Mouse (Mus musculus): ENCODE data around the gene Vmn1r210.
"Not testable (repeated sequence)": the region's sequence is repeated elsewhere in the genome, so short reads cannot be mapped to it uniquely, and the experiment has no call there.

Gene Vmn1r210

GRCm38 (mm10) chr13:22831248-22831647, at the start of gene Vmn1r210:
Gene Vmn1r210 (minus strand): TSS chr13:22831348.
- no peak for DNase-seq

GRCm38 (mm10) chr13:22879257-22879656, 48.1 kb upstream of the Vmn1r210 start:
- no peak for DNase-seq

GRCm38 (mm10) chr13:22857461-22857860, 26.3 kb upstream of the Vmn1r210 start, which contains the start of gene Vmn1r211:
Gene Vmn1r211 (minus strand): TSS chr13:22857561.
- DNase-seq = no peak

- no peak for DNase-seq
Observed at GRCm38 (mm10) chr13:22854760-22855159, 23.6 kb upstream of the Vmn1r210 start.

GRCm38 (mm10) chr13:22846798-22847197, 15.7 kb upstream of the Vmn1r210 start:
- DNase-seq = no peak

GRCm38 (mm10) chr13:22844304-22844703, 13.2 kb upstream of the Vmn1r210 start:
- DNase-seq = not testable (repeated sequence)

- not testable (repeated sequence) for DNase-seq
Observed at GRCm38 (mm10) chr13:22829395-22829794, 1.8 kb downstream of the Vmn1r210 start.

- DNase-seq = not testable (repeated sequence)
Observed at GRCm38 (mm10) chr13:22821601-22822000, 9.5 kb downstream of the Vmn1r210 start.

GRCm38 (mm10) chr13:22809582-22809981, 21.6 kb downstream of the Vmn1r210 start, which contains the start of gene Vmn1r209:
Gene Vmn1r209 (minus strand): TSS chr13:22809682.
- not testable (repeated sequence) for DNase-seq

GRCm38 (mm10) chr13:22788096-22788495, 43.1 kb downstream of the Vmn1r210 start:
- not testable (repeated sequence) for DNase-seq

- not testable (repeated sequence) for DNase-seq
Observed at GRCm38 (mm10) chr13:22784159-22784558, 47.0 kb downstream of the Vmn1r210 start.

- DNase-seq = not testable (repeated sequence)
Observed at GRCm38 (mm10) chr13:22777300-22777699, 53.8 kb downstream of the Vmn1r210 start, which contains the start of gene Vmn1r208. Gene Vmn1r208 (minus strand): TSS chr13:22777400.

All from lung, postnatal 36 days (tissue).